Mouse (Mus musculus) erythroblast, embryonic 14.5 days (primary cell): ENCODE measurements around the gene Lcorl.

Experiments used
- GATA1 ChIP-seq: IDR thresholded peaks from 2 replicates; pipeline ENCODE4 v1.6.1; 2012; ENCODE audit warnings: low read length, inconsistent platforms, mixed read lengths
- TAL1 ChIP-seq: IDR thresholded peaks from 3 replicates; pipeline ENCODE4 v1.6.1; 2012; ENCODE audit warnings: low read length, inconsistent platforms, mixed read lengths

GRCm38 (mm10) chr5:45876328-45876727 lies 18.9 kb upstream of the Lcorl start:
- TF ChIP-seq GATA1 (no peak), TAL1 (no peak)
